Mouse (Mus musculus) layer of hippocampus, adult 8-10 months (tissue): Measurements from ENCODE around the gene Lmod1. TPM values are rescaled to one million over a fixed set of nuclear protein-coding genes. Genes with fewer than 3 reads are reported as not detected.
"Not testable (repeated sequence)": the region's sequence is repeated elsewhere in the genome, so short reads cannot be mapped to it uniquely, and the experiment has no call there.

Source experiments
- DNase-seq, 2 experiments: peaks; one replicate each; pipeline ENCODE4 v3.0.0; 2022; ENCODE audit warnings: low spot score in 2 of 2
- total RNA-seq, 4 experiments: library from RNA; stranded (reverse); gene quantifications; 2 replicates each; pipeline ENCODE4 v1.2.4; 2022

Lmod1 gene
- total RNA-seq, 4 experiments from 2014 or later, result 0.70 to 0.96 (median 0.75) TPM

- DNase-seq, result no peak
Measured at GRCm38 (mm10) chr1:135362115-135362514, 37.5 kb downstream of the Lmod1 start.

DNA sequence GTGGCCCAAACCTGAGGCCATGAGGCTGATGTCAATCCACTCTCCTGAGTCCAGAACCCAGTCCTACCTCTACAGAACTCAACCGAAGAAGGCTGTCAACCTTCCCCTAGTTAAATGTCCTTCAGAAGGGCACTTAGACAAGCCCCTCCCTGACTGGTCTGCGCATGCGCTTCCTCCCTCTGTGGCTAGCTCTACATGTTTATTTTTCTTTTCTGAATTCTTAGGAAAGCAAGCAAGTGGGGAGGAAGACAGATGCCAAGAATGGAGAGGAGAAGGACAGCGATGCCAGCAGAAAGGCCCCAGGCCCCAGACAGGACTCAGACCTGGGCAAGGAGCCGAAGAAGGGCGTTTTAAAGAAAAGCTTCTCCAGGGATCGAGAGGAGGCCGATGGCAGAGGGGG, 38.8 kb downstream of the Lmod1 start:
- DNase-seq, result no peak

GRCm38 (mm10) chr1:135366380-135366779, 41.8 kb downstream of the Lmod1 start:
- DNase-seq, result no peak

DNA sequence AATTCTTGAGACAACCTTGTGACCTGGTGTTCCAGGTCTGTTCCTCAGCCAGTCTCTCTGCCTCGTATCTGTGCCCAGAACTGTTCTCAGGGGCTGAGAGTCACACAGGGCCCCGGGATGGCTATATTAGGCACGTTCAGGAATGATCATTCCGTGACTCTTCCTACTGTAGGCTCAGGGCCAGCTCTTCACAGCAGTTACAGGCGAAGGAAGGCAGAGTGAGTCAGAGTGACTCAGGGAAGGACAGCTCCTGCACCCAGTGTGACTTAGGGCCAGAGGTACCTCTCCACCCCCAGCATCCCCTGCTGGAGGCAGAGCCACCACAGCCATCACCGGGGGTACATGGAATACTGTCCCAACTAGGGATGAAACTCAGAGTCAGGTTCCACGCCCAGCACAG, 42.4 kb downstream of the Lmod1 start:
- DNase-seq, result no peak

DNA sequence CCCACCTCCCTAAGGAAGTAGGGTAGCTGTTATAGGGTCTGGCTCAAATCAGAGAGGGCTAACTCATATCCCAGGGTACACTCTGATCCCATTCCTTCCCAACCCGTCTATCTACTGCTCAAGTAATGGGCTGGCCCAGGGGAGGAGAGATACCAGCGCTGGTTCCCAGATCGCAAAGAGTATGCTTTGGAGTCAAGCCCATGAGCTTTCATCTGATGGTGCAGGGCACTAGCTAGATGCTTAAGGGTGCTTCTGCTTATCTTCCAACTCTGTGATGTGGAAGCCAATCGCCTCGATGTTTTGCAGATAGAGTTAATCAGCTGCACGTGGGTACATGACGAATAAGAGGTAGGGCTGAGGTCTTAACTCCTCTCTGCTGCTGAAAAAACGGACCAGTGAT, 43.0 kb downstream of the Lmod1 start:
- no peak for DNase-seq

GRCm38 (mm10) chr1:135368245-135368644, 43.6 kb downstream of the Lmod1 start:
- DNase-seq, result peak; percentile 88 to 89

- peak in 1 of 2 experiments; percentile 65 for DNase-seq
Measured at GRCm38 (mm10) chr1:135368982-135369381, 44.4 kb downstream of the Lmod1 start.

- DNase-seq, result no peak
Measured at GRCm38 (mm10) chr1:135369415-135369814, 44.8 kb downstream of the Lmod1 start.

DNA sequence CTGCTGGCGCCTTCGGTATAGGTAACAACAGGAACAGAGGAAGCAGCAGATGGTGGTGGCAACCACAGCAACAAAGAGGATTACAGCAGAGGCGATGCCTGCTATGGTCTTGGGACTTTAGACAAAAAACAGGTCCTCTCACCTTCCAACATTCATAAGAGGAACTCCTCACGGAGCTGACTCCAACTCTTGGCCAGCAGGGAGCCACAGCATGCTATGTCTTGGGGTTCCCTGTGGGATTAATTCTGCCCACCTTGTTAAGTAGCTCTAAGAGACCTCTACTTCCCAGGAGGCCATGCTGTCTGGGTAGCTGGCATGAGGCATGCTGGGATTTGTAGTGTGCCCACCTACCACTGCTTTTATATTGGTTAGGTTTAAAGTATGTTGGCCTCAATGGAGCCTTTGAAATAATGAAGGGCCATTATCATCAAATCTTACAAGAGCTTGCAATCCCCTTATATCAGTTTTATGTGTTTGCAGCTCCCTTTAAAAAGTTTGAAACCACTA, 48.6 kb downstream of the Lmod1 start:
- DNase-seq, result no peak

- DNase-seq, result no peak
Measured at GRCm38 (mm10) chr1:135374175-135374867, 49.7 kb downstream of the Lmod1 start.

- peak; percentile 78 to 89 for DNase-seq
Measured at GRCm38 (mm10) chr1:135374868-135375581, 50.4 kb downstream of the Lmod1 start, which contains the start of gene Shisa4. Shisa4 (minus strand) TSS chr1:135375237.

- no peak for DNase-seq
Measured at GRCm38 (mm10) chr1:135378576-135378975, 54.0 kb downstream of the Lmod1 start.

GRCm38 (mm10) chr1:135379048-135379447, 54.4 kb downstream of the Lmod1 start:
- no peak for DNase-seq

GRCm38 (mm10) chr1:135380071-135380991, 55.7 kb downstream of the Lmod1 start:
- DNase-seq, result peak in 1 of 2 experiments; percentile 74

DNA sequence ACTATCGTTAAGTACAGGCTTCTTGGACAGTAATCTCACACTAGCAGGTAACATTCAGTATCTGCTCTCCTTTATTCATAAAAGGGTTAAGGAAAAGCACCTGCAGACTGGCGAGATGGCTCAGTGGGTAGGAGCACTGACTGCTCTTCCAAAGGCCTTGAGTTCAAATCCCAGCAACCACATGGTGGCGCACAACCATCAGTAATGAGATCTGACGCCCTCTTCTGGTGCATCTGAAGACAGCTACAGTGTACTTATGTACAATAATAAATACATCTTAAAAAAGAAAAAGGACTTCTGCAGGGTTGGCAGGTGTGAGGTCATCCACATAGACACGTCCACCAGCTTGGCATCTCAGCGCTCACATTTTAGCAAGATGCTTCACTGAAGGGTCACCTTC, 57.0 kb downstream of the Lmod1 start:
- DNase-seq, result not testable (repeated sequence)

- no peak for DNase-seq
Measured at GRCm38 (mm10) chr1:135384171-135384570, 59.6 kb downstream of the Lmod1 start.

GRCm38 (mm10) chr1:135385161-135385560, 60.6 kb downstream of the Lmod1 start:
- DNase-seq, result no peak

- DNase-seq, result no peak
Measured at GRCm38 (mm10) chr1:135399466-135399865, 74.9 kb downstream of the Lmod1 start.

DNA sequence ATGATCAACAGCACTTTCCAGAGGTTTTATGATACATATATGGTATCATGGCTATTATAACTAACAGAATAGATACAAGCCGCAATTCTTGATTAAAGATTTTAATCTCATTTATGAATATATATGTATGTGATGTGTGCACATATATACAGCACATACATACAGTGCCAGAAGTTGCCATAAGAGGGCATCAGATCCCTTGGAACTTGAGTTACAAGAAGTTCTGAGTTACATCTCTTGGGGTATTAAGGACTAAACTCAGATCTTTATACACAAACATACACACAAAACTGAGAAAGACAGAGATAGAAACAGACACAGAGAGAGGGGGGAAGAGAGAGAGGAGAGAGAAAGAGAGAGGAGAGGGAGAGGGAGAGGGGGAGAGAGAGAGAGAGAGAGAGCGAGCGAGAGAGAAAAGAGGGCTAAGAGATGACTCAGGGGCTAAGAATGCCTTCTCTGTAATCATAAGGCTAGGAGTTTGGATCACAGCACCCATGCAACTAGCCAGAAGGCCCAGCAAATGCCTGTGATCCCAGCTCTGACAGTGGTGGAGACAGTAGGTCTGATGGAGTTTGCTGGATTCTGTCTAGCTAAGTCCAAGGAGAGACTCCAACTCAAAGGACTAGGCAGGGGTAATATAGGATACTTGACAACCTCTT, 77.0 kb downstream of the Lmod1 start:
- no peak for DNase-seq

DNA sequence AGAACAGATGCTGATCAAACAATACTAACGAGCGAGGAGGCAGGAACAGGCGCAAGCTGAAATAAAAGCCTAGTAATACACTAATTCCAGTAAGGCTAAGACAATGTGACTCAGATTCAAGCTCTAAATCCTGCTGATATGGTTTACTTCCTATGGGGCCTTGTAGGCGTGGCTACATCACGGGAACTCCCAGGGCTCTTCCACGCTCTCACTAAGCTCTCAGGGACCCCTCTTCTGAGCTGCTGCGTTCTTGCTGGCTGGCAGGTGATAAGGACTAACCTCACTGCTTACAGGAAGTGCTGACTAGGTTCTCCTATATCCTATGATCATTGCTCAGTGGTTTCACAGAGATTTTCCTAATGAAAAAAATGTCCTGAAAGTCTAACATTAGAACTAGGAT, 80.7 kb downstream of the Lmod1 start:
- no peak for DNase-seq

DNA sequence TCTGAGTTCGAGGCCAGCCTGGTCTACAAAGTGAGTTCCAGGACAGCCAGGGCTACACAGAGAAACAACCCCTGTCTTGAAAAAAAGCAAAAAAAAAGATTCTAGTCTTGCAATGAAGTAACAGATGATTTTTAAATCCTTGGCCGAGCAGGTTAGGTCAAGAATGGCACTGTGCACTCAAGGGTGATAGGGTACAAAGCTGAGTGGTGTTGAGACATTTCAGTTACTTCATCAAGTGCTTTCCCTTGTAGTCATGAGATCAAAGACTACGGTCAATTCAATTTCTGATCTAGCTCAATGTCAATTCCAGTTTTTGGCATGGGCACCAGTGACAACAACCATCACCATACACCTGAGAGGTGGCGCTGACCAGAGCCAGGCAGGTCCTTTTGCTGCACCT, 84.4 kb downstream of the Lmod1 start:
- DNase-seq, result no peak
